Mouse (Mus musculus) forebrain, embryonic 14.5 days (tissue): ENCODE results near the gene Pate2. TPM values are rescaled to one million over a fixed set of nuclear protein-coding genes. Genes with fewer than 3 reads are reported as not detected.
"Not testable (repeated sequence)": the region's sequence is repeated elsewhere in the genome, so short reads cannot be mapped to it uniquely, and the experiment has no call there.

Experiments
- ATAC-seq: fragments of 200-750 bp; cut with Nextera tagmentation; 2 replicates; pipeline ENCODE4 v1.8.0; 2017; ENCODE audit warnings: mild to moderate bottlenecking, moderate library complexity
- DNase-seq: peaks from one replicate; pipeline ENCODE4 v3.0.0-alpha.2; 2015; ENCODE audit warnings: low spot score
- H3K27ac ChIP-seq: fragments of 300-500 bp; sonication (generic); 2 replicates; pipeline ENCODE4 v1.5.1; 2014; ENCODE audit warnings: low read depth, mild to moderate bottlenecking, control low read depth, low read length, moderate library complexity
- H3K27me3 ChIP-seq: fragments of 300-500 bp; sonication (generic); replicated peaks from 2 replicates; pipeline ENCODE4 v1.6.1; 2014; ENCODE audit warnings: low read length, control low read depth, mixed read lengths; ENCODE audit not compliant: control insufficient read depth, insufficient read depth
- H3K36me3 ChIP-seq: fragments of 300-500 bp; sonication (generic); 2 replicates; pipeline ENCODE4 v1.6.1; 2014; ENCODE audit warnings: low read length, control low read depth; ENCODE audit not compliant: control insufficient read depth, insufficient read depth
- H3K4me1 ChIP-seq: fragments of 300-500 bp; sonication (generic); 2 replicates; pipeline ENCODE4 v1.6.1; 2014; ENCODE audit warnings: antibody characterized with exemption, low read length, control low read depth; ENCODE audit not compliant: control insufficient read depth, insufficient read depth
- H3K4me2 ChIP-seq: fragments of 300-500 bp; sonication (generic); 2 replicates; pipeline ENCODE4 v1.6.1; 2014; ENCODE audit warnings: mild to moderate bottlenecking, control low read depth, low read length
- H3K4me3 ChIP-seq: fragments of 300-500 bp; sonication (generic); 2 replicates; pipeline ENCODE4 v1.5.1; 2014; ENCODE audit warnings: low read depth, low read length, control low read depth
- H3K9ac ChIP-seq: fragments of 300-500 bp; sonication (generic); 2 replicates; pipeline ENCODE4 v1.6.1; 2014; ENCODE audit warnings: mild to moderate bottlenecking, low read length, control low read depth, moderate library complexity
- H3K9me3 ChIP-seq: fragments of 300-500 bp; sonication (generic); replicated peaks from 2 replicates; pipeline ENCODE4 v1.6.1; 2016; ENCODE audit warnings: low read length, control low read depth, mixed read lengths; ENCODE audit not compliant: control insufficient read depth
- WGBS: fragments of 180-500 bp; shearing (Covaris S2); extraction: QIAGEN DNeasy Blood & Tissue Kit; methylation state at CpG from one replicate; pipeline ENCODE4 v1.1.7; 2014; 5-methylcytosine and 5-hydroxymethylcytosine counted together
- polyA plus RNA-seq: library from polyadenylated mRNA; unstranded; fragments of >200 nt; fragmentation: Nextera tagmentation; extraction: Ambion mirVana; gene quantifications from 2 replicates; pipeline ENCODE4 v1.2.1, GENCODE M21; 2014

Pate2 gene
- polyA plus RNA-seq, 1 experiment from 2014 or later, result 0.51 TPM

DNA sequence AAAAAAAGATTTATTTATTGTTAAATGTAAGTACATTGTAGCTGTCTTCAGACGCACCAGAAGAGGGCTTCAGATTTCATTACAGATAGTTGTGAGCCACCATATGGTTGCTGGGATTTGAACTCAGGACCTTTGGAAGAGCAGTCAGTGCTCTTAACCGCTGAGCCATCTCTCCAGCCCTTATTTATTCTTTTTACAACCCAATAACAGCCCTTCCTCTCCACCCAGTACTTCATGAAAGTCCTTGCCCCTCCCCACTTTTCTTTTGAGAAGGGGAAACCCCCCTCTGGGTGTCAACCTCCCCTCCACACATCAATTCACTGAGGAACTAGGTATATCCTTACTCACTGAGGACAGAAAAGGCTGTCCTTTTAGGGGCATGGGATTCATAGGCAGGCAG lies 46.7 kb downstream of the Pate2 start:
- not testable (repeated sequence) for H3K9ac ChIP-seq, H3K4me2 ChIP-seq, H3K4me3 ChIP-seq, ATAC-seq, DNase-seq, H3K4me1 ChIP-seq, H3K9me3 ChIP-seq, H3K36me3 ChIP-seq, H3K27me3 ChIP-seq, H3K27ac ChIP-seq
- 67% methylated on average over 2 of the region's 2 CpGs for WGBS

DNA sequence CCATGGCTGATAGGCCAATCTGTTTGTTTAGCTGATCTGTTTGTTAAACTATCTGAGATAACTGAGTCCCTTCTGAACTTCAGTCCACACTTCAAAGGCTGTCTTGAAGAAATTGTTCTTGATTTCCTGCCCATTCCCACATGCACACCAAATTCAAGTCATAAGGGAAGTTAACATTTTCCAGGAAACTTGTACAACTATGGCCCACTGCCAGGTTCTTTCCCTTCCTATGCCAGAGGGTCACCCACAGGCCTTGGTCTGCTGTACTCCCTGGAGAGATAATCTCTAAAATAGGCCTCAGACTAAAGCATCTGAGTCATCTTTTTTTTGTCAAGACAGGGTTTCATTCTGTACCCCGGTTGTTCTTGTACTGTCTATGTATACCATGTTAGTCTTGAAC lies 62.9 kb downstream of the Pate2 start:
- Histone ChIP-seq H3K27me3 (no peaks in the 10 kb centered on the region), H3K9ac (no peak overlapping the region), H3K9me3 (no peaks in the 10 kb centered on the region), H3K4me2 (no peak overlapping the region), H3K4me1 (no peaks in the 10 kb centered on the region), H3K4me3 (no peak overlapping the region), H3K36me3 (no peaks in the 10 kb centered on the region), H3K27ac (no peak overlapping the region)
- ATAC-seq (no peak), DNase-seq (no peak)
- 86% methylated on average over 1 of the region's 1 CpGs for WGBS

DNA sequence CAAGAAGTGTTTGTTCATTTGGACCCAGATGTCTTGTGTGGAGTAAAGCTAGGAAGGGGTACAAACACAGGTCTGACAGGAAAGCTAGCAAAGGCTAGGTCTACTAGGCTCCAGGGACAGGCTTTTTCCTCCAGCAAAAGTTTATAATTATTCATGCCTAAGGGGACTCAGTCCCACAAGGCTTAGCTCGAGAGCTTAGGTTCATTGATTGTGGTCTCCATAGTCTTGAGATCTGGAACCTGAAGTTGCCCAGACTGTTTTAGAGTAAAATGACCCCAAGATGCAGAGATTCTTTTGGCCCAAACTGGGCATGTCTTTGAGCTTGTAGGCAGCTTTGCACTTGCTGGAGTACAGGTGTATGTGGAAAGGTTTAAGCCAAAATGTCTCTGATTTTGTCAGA lies 78.0 kb downstream of the Pate2 start, which contains the start of gene Pate3:
Pate3 (minus strand) TSS at position 101 of the 400 bp plus-strand sequence.
- ATAC-seq, result no peak
- H3K36me3 ChIP-seq, result no peaks in the 10 kb centered on the region
- 74% methylated on average over 1 of the region's 1 CpGs for WGBS
- no peak for DNase-seq
- no peak within 1 kb of the TSS for H3K4me3 ChIP-seq
- H3K27me3 ChIP-seq, result no peaks in the 10 kb centered on the region
- H3K27ac ChIP-seq, result no peak within 1 kb of the TSS
- no peak within 1 kb of the TSS for H3K4me2 ChIP-seq
- H3K9me3 ChIP-seq, result no peaks in the 10 kb centered on the region
- H3K9ac ChIP-seq, result no peak within 1 kb of the TSS
- no peaks in the 10 kb centered on the region for H3K4me1 ChIP-seq

DNA sequence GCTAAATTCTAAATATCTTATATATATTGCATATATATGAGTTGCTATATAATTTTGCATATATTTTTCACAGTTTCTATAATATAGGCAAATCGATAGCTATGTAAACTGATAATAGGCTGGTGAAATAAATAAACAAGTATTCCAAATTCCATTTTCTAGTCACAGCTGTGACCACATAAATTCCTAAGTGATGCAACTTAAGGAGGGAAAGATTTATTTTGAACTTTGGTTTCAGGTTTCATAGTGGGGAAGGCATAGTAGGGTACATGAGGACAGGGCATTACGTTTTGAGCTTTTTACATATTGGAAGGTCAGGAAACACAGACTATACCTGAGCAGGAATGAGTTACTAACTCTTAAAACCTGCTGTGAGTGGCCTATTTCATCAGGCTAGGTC lies 103.5 kb downstream of the Pate2 start:
- DNase-seq (no peak), ATAC-seq (no peak)
- H3K27ac ChIP-seq, result no peak overlapping the region
- no peaks in the 10 kb centered on the region for H3K27me3 ChIP-seq
- no peak overlapping the region for H3K4me2 ChIP-seq
- H3K4me1 ChIP-seq, result no peaks in the 10 kb centered on the region
- H3K9me3 ChIP-seq, result no peaks in the 10 kb centered on the region
- H3K36me3 ChIP-seq, result no peaks in the 10 kb centered on the region
- H3K4me3 ChIP-seq, result no peak overlapping the region
- WGBS, result 84% methylated on average over 2 of the region's 2 CpGs
- H3K9ac ChIP-seq, result no peak overlapping the region

DNA sequence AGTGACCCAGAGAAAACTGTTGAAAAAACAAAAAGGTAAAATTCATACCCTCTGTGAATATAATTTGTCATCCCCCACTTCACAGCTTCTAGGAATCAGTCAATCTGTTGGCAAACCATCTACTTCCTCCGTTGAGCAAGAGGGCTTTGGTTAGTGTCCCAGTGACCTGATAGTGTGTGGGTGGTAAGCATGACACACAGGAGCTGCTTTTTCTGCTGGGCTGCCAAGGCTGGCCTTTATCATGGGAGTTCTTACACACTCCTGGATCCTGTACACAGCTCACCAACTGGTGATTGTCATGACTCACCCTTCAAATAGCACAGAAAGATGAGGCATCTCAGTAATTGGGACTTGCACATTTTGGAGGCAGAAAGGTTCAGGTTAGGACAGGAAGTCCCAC lies 116.9 kb downstream of the Pate2 start, which contains the start of gene Pate1:
Pate1 (minus strand) TSS at position 378 of the 400 bp plus-strand sequence.
- H3K4me3 ChIP-seq, result no peak within 1 kb of the TSS
- H3K36me3 ChIP-seq, result no peaks in the 10 kb centered on the region
- no peak for ATAC-seq
- H3K27me3 ChIP-seq, result no peaks in the 10 kb centered on the region
- no peak within 1 kb of the TSS for H3K4me2 ChIP-seq
- WGBS, result 72% methylated on average over 1 of the region's 1 CpGs
- H3K9me3 ChIP-seq, result no peaks in the 10 kb centered on the region
- no peak within 1 kb of the TSS for H3K27ac ChIP-seq
- no peak within 1 kb of the TSS for H3K9ac ChIP-seq
- DNase-seq, result no peak
- no peaks in the 10 kb centered on the region for H3K4me1 ChIP-seq

DNA sequence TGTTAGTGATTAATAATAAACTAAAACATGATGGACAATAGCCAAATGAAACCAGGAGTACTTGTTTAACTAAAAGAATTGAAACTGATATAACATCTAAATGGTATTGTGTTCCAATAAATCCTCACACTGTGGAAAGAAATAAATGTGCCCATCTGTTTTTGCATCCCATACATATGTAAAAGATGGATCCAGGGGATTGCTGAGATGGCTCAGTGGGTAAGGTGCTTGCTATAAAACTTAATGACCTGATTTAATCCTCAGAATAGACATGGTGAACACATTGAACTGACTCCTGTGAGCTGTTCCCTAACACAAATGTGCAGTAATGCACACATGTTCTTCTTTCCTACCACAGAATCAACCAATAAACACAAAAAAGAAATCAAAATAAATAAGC lies 121.8 kb downstream of the Pate2 start:
- ATAC-seq (no peak), DNase-seq (no peak)
- H3K4me3 ChIP-seq, result no peak overlapping the region
- no peak overlapping the region for H3K27ac ChIP-seq
- H3K36me3 ChIP-seq, result no peaks in the 10 kb centered on the region
- H3K4me1 ChIP-seq, result no peaks in the 10 kb centered on the region
- no peak overlapping the region for H3K4me2 ChIP-seq
- H3K9ac ChIP-seq, result no peak overlapping the region
- no peaks in the 10 kb centered on the region for H3K9me3 ChIP-seq
- no peaks in the 10 kb centered on the region for H3K27me3 ChIP-seq

DNA sequence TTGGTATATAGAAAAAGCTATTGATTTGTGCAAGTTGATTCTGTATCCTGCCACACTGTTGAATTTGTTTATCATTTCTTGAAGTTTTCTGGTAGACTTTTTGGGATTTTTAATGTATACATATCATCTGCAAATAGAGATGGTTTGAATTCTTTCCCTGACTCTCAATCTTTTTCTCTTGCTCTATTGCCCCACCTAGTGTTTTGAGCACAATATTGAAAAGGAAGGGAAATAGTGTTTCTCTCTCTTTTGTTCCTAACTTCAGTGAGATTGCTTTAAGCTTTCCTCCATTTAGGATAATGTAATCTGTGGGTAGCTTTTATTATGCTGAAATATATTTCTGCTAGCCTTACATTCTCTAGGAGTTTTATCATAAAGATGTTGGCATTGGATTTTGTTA lies 137.2 kb downstream of the Pate2 start:
- DNase-seq (no peak), ATAC-seq (no peak)
- no peaks in the 10 kb centered on the region for H3K9me3 ChIP-seq
- no peak overlapping the region for H3K4me3 ChIP-seq
- no peaks in the 10 kb centered on the region for H3K27me3 ChIP-seq
- no peaks in the 10 kb centered on the region for H3K36me3 ChIP-seq
- H3K4me2 ChIP-seq, result no peak overlapping the region
- no peak overlapping the region for H3K9ac ChIP-seq
- no peaks in the 10 kb centered on the region for H3K4me1 ChIP-seq
- no peak overlapping the region for H3K27ac ChIP-seq

Other genes starting within 250 kb of the Pate2 start
- gene Cdon, start 149.2 kb upstream of the Pate2 start, polyA plus RNA-seq, result 10.5 and 11.0 TPM in 2 replicates
- not detected in 2 replicates for gene Gm1113, start 52.0 kb upstream of the Pate2 start, polyA plus RNA-seq
- gene Ddx25, start 11.8 kb upstream of the Pate2 start, polyA plus RNA-seq, result 21.0 and 22.9 TPM in 2 replicates
- 21.9 and 23.9 TPM in 2 replicates for gene Pus3, start 11.7 kb upstream of the Pate2 start, polyA plus RNA-seq
- 26.1 and 29.2 TPM in 2 replicates for gene Hyls1, start 114 bp downstream of the Pate2 start, polyA plus RNA-seq
- gene Pate4, start 41.7 kb downstream of the Pate2 start, polyA plus RNA-seq, result not detected in 2 replicates
- not detected in 2 replicates for gene Pate3, start 77.9 kb downstream of the Pate2 start, polyA plus RNA-seq
- gene Pate1, start 117.1 kb downstream of the Pate2 start, polyA plus RNA-seq, result not detected in 2 replicates
- not detected in 2 replicates for gene Gm17677, start 170.8 kb downstream of the Pate2 start, polyA plus RNA-seq
- not detected in 2 replicates for gene Gm17727, start 207.8 kb downstream of the Pate2 start, polyA plus RNA-seq
- not detected in 2 replicates for gene Gm27235, start 219.8 kb downstream of the Pate2 start, polyA plus RNA-seq
- not detected in 2 replicates for gene D730048I06Rik, start 219.8 kb downstream of the Pate2 start, polyA plus RNA-seq